Mouse (Mus musculus): ENCODE data around the gene Fstl1.

The Fstl1 gene

GRCm38 (mm10) chr16:37776860-37777651, at the start of gene Fstl1:
Fstl1 (plus strand) TSS chr16:37776873.
- in situ Hi-C loops (cut with MseI, MboI): no loop called here

GRCm38 (mm10) chr16:37728674-37729073, 48.0 kb upstream of the Fstl1 start:
- in situ Hi-C loops (cut with MseI, MboI): no loop called here

GRCm38 (mm10) chr16:37729381-37730150, 47.1 kb upstream of the Fstl1 start:
- in situ Hi-C loops (cut with MseI, MboI): no loop called here

DNA sequence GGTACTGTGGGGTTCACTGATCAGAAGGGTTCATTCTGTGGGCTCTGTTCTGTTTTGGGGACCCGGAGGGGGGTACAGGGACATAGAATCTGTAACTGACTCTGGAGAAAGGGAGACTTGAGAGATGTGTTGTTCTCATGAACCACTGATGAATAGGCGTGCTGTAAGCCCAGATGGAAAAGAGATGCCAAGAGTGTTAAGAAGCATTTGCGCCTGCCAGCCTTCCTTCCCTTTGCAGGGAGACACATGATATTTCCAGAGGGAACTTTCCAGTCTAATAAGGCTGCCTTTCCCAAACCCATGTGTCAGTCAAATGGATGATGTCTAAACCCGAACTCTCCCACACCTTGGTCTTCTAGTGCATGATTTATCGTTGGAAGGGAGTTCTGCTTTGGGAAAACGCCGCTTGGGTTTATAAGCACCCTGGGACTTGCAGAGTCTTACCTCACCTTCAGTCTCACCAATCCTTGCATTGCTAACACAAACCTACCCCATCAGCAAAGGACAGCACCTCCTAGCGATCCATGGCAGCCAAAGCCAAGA, 46.3 kb upstream of the Fstl1 start:
- in situ Hi-C loops (cut with MseI, MboI): no loop called here

GRCm38 (mm10) chr16:37731431-37731830, 45.2 kb upstream of the Fstl1 start:
- in situ Hi-C loops (cut with MseI, MboI): no loop called here

DNA sequence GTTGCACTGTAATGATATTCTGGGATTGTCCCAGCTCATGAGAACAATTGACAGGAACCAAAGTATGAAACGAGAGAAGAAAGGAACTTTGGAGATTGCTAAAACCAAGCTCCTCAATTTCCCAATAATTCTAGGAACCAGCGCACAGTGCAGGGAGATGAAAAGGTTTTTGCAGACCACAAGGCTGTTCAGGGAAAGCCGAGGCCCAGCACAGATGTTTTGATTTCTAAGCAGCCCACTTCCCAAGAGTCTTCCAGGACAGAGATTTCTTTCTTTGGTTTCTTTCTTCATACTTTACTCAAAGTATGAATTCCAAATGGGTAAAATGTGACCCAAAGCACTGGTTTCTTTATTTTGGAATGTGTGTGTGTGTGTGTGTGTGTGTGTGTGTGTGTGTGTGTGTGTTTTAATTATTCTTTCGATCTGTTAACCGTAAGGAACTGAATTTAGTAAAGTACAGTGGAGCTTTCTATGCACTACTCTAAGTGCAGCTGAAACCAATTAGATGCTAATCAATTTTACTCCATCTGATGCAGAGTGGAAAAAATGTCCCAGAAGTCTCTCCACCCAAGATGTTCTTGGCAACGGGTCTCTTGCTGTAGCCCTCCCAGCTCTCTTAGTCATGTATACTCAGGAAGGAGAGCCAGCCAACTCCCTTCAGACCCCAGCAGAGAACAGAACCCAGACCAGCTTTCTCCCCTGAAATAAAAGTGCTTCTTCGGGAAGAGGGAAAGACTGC, 44.5 kb upstream of the Fstl1 start:
- in situ Hi-C loops (cut with MseI, MboI): no loop called here

DNA sequence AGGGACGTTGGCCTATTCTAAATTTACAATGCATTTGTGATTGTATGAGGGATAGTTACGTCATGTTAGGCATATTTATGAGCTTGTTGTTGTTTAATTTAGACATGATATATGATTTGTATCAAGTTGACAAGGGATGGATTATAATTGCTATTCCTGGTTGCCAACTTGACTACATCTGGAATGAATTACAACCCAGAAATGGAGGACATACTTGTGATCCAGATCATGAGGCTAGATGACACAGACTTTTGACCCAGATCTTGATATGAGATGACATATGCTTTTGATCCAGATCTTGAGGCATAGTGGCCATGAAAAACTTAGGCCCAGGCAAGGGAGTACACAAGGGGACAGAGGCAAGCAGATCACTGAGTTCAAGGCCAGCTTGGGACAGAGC, 36.6 kb upstream of the Fstl1 start:
- in situ Hi-C loops (cut with MseI, MboI): no loop called here

DNA sequence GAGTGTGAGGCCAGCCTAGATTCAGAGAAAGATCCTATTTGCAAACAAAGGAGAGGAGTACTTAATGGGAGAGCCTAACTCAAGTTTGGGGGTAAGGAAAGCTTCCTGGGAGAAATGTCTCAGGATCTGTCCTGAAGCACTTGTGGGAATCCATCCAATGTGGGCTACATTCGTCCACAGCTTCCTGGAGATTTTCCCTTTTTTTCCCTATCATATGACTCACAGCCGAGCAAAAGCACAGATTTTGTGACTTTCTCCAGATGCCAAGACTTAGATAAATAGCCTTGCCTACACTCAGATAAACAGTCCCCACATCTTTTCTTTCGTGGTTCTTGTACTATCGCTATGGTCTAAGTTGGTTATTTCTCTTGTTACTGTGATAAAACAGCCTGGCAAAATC, 34.4 kb upstream of the Fstl1 start:
- in situ Hi-C loops (cut with MseI, MboI): no loop called here

- in situ Hi-C loops (cut with MseI, MboI): no loop called here
Measured at GRCm38 (mm10) chr16:37752876-37753275, 23.8 kb upstream of the Fstl1 start.

GRCm38 (mm10) chr16:37753809-37754208, 22.9 kb upstream of the Fstl1 start:
- in situ Hi-C loops (cut with MseI, MboI): no loop called here

- in situ Hi-C loops (cut with MseI, MboI): no loop called here
Measured at GRCm38 (mm10) chr16:37754483-37754882, 22.2 kb upstream of the Fstl1 start.

DNA sequence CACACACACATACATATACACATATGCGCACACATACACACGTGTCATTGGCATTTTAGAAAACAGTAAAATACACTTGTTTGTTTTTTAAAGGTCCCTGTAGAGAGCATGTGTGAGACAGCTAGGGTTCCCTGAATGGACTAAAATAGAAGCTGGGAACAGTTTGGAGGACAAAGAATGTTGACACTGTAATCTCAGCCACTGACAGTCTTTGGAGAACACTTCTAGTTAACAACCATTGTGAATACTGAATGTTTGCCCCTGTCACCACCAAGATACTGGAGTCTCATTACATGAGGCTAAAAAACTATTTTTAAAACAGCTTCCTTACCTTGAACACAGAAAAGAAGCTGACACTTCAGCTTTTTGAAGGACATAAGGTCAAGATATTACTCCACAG, 19.4 kb upstream of the Fstl1 start:
- in situ Hi-C loops (cut with MseI, MboI): no loop called here

- in situ Hi-C loops (cut with MseI, MboI): no loop called here
Measured at GRCm38 (mm10) chr16:37763797-37764196, 12.9 kb upstream of the Fstl1 start.

- in situ Hi-C loops (cut with MseI, MboI): no loop called here
Measured at GRCm38 (mm10) chr16:37776166-37776859, 360 bp upstream of the Fstl1 start.

DNA sequence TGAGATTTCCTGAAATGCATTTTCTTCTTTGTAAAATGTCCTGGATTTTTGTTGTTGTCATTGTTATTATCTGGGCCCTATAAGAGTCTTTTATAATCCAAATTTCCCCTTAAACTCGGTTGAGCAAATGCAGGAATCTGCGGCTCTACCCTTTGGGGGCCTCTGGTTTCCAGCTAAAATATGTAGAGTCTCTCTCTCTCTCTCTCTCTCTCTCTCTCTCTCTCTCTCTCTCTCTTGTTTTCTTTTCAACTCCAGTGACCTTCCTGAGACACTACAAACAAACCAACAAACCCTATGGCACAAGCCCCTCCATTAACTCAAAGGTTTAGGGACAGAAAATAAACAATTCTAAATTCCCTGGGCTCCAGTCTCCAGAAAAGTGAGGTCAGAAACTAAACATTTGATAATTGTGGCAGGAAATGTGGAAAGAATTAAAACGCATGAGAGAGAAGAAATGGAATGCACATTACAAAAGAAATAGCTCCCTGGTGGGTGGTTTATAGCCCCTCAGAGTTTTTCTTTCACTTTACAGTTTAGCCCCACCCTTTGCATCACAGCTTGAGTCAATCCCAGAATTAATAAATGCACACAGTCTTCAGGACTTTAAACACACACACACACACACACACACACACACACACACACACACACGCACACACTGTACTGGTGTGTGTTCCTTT, 1.3 kb downstream of the Fstl1 start:
- in situ Hi-C loops (cut with MseI, MboI): no loop called here

DNA sequence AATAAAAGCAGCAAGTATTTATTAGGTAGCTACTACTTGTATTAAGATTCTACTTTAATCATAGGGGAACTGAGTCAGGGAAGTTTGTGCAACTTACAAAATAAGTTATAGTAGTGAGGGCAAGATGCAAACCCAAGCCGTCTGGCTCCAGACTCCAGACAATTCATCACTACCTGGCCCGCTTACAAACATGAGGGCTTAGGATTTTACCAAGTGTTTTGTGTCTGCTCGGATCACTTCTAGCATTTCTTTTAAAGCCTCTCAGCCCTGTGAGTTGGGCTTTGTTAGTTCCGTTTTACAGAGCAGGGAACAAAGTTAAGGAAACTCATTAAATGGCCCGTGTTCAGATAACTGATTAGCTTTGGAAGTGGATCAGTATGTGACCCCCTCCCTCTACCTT, 1.9 kb downstream of the Fstl1 start:
- in situ Hi-C loops (cut with MseI, MboI): no loop called here

GRCm38 (mm10) chr16:37779651-37780280, 3.1 kb downstream of the Fstl1 start:
- in situ Hi-C loops (cut with MseI, MboI): no loop called here

DNA sequence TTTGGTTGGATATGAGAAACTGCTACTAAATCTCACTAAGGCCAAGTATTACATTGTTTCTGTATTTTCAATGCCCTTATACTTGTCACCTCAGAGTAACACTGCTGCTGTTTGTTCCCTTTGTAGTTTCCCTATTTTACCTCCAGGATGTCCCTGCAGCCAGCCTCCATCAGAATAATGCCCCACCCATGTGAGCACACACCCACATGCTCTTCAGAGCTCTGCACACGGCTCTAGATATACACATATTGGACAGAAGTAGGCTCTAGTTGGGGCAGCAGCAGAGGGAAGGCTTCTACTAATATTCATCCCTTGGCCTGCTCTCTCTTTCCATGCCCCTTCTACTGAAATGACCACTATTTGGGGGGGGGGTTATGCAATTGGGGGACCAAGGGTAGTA, 3.7 kb downstream of the Fstl1 start:
- in situ Hi-C loops (cut with MseI, MboI): no loop called here

DNA sequence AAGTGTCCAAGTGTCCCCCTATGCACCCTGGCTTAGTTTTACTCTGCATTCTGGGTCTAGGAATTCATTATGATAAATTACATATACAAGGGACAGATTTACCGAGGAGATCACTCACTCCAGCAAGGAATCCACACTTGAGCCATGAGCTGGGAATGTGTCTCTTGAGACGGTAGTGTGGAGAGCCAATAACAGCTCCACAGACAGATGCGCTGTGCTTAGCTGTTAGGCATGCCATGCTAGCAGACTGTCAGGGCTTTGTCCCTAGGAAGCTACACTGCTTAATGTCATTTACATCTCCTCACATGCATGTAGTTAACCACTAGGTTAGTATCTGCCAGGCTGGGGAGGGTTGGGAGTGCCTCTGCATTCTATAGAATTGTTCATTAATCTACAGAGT, 4.2 kb downstream of the Fstl1 start:
- in situ Hi-C loops (cut with MseI, MboI): no loop called here

DNA sequence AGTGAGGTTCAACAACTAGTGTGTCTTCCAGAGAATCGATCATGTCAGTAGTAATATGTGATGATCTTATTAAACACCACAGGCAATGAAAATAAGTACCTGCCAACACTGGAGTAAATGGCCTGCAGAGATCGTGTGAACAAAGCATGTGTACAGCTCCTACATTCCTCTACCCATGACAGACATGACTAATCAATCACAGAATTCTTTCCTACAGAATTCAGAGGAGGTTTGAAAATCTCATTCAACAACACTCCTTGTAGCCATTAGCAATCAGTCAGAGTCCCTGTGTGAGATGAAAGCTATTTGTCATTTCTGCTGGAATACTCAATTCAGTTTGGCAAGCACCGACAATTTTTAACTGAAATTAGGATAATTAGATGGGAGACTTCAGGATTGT, 7.9 kb downstream of the Fstl1 start:
- in situ Hi-C loops (cut with MseI, MboI): no loop called here
